Mouse (Mus musculus) megakaryocyte-erythroid progenitor cell, adult 5-6 weeks (primary cell): ENCODE measurements around the gene Rapgef1. TPM values are rescaled to one million over a fixed set of nuclear protein-coding genes. Genes with fewer than 3 reads are reported as not detected.
A peak's percentile ranks its signal among the peaks of the same experiment; 100 is the strongest.

Experiments
- ATAC-seq: replicated peaks from 2 replicates; pipeline ENCODE4 v1.8.0; 2016; ENCODE audit warnings: mild to moderate bottlenecking, inconsistent platforms; ENCODE audit not compliant: severe bottlenecking, poor library complexity, low FRiP score, low TSS enrichment
- total RNA-seq, 2 experiments: library from RNA; stranded (forward) in 1 of 2; stranded (reverse) in 1 of 2; fragments of 200-1000, 215-1000 nt in 1 of 2; fragments of >200 nt in 1 of 2; fragmentation: Nextera tagmentation in 1 of 2; gene quantifications; 2 replicates each; pipeline ENCODE4 v1.2.3; 2014 to 2017

The Rapgef1 gene
- total RNA-seq, 2 experiments from 2014 or later, result 41.4 to 52.4 TPM

DNA sequence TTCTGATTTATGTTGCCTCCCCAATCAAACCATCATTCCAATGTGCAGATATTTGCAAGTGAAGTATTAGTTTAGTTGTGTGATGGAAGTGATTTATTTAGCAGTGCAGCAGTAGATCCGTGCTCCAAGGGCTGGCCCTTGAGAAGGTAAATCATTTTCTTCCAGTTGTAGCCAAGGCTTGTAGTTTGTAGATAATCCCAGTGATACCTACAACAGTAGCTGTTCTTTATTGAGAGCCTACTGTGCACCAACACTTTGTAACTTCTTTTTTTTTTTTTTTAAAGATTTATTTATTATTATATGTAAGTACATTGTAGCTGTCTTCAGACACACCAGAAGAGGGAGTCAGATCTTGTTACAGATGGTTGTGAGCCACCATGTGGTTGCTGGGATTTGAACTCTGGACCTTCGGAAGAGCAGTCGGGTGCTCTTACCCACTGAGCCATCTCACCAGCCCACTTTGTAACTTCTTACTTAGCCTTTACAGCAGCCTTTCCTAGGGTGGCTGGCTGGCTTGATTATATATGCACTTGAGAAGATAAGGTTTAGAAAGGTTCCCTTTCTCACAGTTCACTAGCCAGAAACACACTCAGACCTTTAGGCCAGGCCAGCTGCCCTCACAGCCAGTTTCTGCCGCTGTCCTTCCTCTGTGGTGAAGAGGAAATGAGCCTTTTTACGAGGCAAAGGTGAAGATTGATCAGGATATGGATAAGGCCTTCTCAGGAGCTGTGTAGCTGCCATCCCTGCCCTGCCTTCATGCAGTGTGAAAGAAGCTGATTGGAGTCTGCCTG lies 20.6 kb downstream of the Rapgef1 start:
- no peak for ATAC-seq

DNA sequence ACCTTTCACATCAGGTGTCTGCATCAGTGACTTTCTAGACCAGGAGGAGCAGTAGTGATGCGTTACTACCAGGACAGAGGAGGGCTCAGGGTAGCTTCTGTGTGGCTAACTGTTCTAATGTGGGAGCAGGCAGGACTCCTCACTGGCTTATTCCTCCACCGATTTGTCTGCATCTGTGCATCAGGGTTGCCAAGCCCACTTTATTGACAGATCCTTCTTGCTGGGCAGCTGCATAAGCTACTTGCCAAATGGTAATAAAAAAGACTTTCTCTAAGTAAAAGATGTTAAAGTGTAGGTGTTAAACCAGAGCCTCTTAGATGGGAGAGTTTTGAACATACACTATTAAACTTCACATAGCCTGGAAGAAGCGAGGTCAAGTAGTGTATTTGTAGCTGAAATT lies 22.2 kb downstream of the Rapgef1 start:
- no peak for ATAC-seq

DNA sequence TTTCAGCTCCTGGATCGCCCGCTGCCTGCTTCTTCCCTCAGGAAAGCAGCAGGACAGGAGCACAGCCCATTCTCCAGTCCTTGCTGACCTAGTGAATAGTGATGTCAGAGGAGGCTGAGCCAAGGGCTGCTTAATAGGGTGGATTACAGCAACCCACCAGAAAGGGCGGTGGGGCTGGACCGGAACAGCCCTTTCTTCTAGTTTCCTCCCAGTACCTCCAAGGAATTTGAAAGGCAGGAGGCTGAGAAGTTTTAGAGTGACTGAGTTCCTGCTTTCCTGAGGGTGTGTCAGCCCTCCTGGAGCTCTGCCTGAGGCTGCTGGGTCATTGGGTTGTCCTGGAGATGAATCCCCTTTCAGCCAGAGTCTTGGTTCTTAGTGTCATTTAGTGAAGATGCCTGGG lies 23.9 kb downstream of the Rapgef1 start:
- ATAC-seq, result no peak

DNA sequence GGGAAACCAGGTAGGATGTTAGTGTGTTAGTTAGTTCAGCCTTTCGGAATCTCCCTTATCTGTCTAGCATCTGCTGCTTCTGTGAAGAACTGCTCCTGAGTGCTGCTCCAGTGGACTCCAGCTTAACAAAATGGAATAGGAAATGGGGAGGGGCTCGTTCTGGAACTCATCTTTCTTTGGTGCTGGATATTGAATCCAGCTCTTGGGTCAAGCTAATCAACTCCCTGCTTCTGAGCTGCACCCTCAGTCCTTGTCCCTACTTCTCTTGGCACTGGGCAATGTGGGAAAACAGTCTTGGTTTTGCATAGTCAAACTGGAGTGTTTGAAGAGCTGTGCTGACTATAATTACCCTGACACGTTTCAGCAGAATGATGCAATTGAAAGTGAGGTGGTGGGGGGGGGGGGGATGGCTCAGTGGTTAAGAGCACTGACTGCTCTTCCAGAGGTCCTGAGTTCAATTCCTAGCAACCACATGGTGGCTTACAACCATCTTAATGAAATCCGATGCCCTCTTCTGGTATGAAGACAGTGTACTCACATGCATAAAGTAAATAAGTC lies 25.6 kb downstream of the Rapgef1 start:
- no peak for ATAC-seq

DNA sequence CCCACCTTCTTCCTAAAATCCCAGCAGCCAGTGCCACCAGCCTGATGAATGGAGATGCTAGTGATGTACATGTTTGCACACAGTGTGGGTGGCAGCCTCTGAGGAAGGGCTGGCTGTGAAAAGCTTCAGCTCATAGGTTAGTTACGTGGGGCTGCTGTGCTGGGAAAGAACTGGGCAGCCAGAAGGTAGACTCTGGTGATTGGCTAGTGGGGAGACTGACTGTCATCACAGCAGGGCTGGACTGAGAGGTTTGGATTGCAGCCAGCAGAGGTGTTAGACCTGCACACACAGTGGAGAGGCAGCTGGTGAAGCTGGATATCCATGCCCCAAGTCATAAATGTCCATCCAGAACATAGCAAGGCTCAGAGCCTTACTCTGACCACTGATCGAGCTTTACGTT lies 27.1 kb downstream of the Rapgef1 start:
- ATAC-seq, result no peak

DNA sequence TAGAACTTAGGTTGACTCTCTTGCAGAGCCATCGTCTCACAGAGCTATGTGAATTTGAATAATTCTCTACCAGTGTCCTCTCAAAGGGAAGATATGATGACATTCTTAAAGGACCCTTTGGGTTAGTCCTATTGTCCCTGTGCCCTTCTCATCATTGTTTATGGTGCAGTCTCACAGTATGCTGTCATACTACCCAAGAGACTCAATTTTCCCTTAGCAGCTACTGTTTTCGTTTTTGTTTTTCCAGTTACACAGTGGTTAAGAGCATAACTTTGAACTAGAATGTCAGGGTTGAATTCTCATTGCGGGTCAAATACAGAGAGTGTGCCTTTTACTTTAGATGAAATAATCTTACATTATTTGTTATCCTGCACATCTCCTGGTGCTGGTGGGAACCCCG lies 27.6 kb downstream of the Rapgef1 start:
- no peak for ATAC-seq

DNA sequence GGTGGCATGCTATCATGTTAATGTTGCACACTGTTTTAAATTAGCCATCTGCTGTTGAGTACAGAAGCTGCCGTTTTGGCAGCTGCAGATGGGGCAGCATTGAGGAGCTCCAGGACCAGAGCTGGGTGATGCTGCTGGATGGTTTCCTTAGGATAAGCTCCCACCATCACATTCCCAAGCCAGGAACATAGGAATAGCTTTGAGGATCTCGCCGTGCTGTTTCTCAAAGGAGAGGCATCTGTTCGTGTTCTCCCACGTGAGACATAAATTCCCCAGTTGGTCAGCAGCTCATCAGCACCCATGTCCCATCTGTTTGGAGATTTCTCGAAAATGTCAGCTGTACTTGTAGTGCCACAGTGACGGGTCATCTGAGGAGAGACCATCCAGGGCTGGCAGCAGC lies 28.3 kb downstream of the Rapgef1 start:
- ATAC-seq, result no peak

DNA sequence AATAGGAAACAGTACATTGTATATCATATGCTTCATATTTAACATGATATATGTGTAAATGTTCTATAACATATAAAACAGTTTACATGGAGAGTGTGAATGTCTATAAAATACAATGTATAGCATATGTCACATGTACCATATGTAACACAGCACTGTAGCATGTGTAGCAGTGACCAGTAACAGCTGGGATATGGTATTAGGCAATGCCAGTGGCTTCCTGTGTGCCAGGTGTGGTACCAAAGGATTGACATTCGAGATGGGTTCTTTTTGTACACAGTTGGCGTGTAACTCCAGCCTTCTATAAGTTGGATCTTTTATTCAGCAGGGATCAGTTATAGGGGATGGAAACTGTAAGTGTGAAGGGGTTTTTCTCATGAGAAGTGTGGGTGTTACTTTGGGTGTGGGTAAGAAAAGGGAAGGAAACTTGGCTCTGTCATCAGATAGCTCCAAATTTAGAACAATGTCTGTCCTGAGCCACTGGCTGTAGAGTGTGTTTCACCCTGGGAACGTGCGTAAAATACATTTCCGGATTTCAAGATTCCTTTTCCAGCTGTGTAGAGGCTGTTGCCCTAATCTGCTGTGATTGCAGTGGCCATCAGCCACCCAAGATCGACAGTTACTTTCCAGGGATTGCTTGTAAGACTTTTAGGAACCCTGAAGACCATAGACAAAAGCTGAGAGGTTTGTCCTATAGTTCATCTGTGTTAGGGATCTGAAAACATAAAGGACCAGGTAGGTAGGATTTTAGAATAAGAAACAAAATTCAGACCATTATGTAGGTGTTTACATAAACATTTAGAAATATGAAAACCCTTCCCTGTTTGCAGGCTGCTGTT lies 29.7 kb downstream of the Rapgef1 start:
- ATAC-seq, result no peak

DNA sequence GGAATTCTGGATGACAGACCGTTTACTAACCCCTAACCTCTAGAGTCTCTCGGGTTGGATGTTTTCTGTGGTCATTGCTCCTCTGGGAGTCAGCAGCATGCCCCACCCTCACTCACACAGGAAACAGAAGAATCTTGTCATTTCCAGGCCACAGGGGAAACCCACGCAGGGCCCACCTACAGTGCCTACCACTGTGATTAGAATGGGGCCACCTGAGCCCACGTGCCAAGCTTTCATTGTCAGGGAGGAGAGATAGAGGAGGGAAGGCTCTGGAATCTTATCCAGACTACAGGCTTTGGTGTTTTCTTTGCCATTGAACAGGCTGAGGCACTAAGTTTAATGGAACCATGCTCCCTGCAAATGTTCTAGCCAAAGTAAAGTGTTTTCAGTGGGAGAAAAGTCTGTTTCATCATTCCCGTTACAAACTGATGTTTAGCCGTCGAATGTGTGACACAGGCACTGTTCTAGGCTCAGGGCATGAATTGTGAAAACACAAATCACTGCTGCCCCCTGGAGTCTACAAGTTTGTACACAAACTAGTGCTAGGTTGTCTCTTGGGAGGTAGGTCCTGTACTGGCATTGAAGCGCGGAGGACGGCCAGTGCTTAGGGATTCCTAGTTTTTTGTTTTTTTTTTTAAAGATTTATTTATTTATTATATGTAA lies 30.4 kb downstream of the Rapgef1 start:
- ATAC-seq, result no peak

DNA sequence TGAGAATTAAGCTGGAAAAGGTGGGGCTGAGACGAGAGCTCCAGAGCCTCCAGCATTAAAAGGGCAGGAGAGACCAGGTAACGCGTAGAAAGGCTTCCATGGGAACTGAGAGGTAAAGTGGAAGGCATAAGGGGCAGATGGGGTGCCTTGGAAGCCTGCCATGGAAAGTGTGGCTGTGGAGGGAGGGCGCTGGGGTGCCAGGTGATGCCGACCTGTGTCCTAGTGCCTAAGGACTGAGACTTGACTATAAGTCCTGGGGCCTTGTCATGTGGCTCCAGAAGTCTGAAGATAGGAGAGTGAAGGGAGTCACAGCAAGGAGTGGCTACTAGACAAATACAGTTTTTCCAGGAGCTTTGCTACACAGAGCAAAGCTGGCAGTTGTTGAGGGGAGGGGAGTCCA lies 32.4 kb downstream of the Rapgef1 start:
- ATAC-seq, result no peak

DNA sequence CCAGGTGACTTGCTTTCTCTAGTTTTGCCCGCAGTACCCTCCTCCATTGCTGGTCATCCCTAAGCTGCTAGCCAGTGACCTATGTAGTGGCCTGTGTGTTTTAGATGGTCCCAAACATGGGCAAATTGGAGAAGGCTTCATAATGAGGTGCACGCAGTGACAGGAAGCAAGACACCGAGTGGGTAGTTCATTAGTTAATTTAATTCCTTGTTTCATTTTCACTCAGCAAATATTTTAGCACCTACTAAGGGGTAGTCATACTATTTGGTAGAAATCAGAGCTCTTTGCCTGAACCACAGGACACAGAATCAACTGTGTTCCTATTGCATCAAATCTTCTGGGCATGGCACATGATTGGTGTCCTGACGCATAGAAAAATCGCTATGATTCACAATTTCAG lies 35.9 kb downstream of the Rapgef1 start:
- no peak for ATAC-seq

DNA sequence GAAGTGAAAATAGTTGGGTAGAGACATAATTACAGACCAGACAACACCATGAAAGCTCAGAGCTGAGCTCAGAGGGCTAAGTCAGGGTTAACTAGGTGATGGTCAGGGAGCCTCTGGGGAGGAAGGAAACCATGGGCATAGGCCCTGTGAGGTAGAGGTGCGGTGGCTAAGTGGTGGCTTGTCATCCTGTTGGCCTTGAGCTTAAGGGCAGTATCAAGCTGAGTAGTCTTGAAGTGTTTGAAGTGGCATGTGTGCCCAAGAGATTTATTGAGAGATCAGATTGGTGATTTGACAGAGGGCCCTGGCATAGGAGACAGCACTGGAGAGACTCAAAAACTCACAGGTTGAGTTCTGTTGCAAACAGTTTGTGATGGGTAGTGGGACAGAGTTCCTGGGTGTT lies 36.6 kb downstream of the Rapgef1 start:
- no peak for ATAC-seq

DNA sequence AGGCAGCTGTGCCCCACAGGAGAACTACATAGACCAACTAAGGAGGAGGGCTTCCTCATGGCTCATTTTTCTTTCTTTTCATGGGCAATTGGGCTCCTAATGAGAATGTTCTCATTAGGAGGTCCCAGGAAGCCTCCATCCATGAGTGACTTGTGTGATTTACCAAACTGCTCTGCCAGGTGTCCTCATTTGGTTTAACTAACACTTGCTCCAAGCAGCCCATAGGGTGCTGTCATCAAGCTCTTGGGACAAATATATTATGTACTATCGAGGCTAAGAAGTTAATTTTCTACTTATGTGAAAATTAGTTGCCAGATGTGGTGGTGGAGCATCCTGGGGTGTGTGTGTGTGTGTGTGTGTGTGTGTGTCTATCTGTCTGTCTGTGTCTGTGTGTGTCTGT lies 37.6 kb downstream of the Rapgef1 start:
- no peak for ATAC-seq

DNA sequence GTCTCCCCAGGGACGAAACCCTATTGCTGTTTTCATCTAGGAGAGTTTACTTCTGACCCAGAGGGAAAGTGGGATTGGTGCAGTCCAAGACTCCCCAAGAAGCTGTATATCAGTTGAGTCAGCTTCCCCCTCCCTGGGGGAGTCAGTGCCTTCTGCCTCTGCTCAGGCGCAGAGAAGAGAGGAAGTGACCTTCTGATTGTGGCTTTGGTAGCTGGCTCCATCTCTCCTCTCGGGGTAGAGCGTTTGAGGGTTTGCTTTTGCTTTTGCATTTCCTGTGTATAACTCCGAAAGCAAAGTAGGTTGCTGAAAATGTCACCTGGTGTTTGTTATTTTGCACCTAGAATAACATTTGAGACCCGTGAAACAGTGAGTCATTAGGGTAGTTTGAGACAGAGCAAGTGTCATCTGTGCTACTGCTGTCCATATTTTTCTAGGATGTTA lies 42.3 kb downstream of the Rapgef1 start:
- peak; percentile 54; the same call in 1 of the 2 replicates for ATAC-seq

DNA sequence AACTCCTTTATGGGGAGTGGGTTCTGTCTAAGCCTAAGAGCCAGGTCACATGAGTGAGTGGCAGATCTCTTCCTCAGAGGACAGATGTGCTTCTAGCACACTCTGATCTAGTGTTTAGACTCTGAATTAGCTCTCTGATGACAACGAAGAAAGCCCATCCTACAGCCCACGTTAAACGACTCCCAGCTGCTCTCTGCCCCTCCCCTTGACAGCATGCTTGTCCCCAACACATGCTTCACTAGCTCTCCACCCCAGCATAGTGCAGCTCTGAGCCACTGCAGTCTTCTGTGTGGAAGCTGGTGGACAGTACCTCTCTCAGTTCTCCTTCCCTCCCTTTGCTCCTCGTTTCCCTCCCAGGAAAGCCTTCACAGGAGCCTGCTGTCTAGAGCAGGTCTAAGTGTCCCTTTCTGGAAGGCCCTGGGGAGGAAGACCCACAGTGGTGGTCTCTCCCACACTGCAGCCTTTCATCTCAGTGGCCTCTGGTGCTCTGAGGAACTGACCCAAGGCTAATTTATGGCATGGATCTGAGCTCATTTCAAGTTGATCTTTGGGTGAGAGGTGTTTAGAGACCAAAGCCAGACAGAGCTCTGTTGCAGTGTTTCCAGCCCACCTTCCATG lies 43.8 kb downstream of the Rapgef1 start:
- ATAC-seq, result no peak

DNA sequence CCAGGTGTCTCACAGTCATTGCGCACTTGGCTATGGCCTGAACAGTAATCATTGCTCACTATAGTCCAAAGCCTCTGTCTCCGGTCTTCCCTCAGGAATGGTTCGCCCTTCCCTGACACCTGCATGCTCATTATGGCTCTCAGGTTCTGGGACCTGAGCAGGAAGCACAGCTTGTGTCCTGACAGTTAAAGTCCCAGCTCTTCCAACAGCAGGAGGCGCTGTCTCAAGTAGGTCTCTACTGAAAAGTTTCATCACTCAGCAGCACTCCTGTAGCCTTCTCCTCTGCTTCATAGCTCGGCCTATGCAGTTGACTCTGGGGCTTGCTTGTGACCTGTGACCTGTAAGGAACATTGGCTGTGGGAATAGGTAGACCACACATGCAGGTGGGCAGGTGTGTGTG lies 45.9 kb downstream of the Rapgef1 start:
- ATAC-seq, result no peak

DNA sequence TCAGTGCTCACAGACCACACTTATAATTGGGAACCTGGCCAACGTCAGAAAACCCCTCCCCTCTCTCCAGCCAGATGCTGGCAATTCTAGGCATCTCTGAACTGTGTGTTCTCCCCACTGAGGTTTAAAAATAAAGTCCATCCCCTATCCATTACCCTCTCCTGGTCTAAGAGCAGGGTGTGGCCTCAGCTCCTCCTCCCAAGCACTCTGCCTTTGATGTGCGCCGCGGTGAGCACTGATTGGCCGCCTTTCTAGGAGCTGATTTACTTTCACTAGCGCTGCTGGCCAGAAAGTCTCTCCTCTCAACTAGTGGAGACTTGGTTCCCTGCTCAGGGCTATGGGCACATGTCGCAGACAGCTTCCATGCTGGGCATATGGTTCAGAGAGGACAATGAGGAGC lies 47.1 kb downstream of the Rapgef1 start:
- ATAC-seq, result peak; percentile 62

DNA sequence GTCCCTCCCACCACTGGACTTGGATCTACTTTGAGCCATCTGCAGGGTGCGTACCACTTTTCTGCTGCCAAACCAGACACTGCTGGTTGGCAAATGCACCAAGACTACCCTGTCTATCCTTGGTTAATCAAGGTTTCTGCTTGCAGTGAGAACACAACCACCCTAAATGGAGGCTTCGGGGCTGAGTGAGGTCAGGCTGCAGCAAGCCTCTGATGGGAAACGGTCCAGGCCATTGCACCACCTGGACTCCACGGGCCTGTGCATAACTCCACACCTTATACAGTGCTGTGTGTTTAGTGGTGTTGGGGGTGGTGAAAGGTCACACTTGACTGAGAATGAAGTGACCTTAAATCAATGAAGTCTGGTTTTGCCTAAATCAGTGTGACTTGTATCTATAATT lies 47.6 kb downstream of the Rapgef1 start:
- no peak for ATAC-seq

DNA sequence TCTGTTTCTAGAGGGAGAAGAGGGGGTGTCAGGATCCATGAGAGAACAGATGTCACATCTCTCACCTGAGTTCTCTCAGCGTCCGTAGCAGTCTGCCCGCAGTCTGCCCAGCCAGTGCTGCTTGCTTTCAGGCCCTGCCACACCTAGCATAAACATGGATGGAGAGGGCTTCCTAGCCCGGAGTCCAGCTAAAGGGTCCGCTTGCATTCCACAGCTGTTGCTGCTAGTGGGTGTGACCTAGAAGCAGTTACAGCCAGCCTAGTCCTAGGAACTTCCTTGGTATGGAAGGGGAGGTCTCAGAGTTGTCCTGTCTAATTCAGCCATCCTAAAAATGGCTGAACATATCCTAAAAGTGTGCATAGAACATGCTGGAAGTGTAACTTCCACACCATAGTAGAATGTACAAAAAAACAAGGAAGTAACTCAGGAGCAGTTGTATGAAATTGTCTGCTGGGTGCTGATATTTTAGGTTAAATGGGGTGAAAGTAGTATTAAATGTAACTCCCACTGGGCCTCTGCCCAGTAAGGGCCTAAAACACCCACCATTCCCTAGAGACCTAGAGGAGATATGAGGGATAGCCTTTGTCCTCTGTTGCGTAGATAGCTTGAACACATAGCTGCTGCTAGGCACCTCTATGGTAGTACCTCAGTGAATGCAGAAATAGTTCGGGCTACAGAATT lies 48.6 kb downstream of the Rapgef1 start:
- ATAC-seq, result no peak
